Mouse (Mus musculus) stomach, postnatal 0 days (tissue): ENCODE results near the gene Gm49320. TPM values are rescaled to one million over a fixed set of nuclear protein-coding genes. Genes with fewer than 3 reads are reported as not detected.
"Not testable (repeated sequence)": the region's sequence is repeated elsewhere in the genome, so short reads cannot be mapped to it uniquely, and the experiment has no call there.

Source experiments
- ATAC-seq: fragments of 200-750 bp; cut with Nextera tagmentation; 2 replicates; pipeline ENCODE4 v1.8.0; 2017; ENCODE audit not compliant: low FRiP score, low TSS enrichment
- DNase-seq: peaks from one replicate; pipeline ENCODE4 v3.0.0-alpha.2; 2016; ENCODE audit warnings: low spot score
- H3K27ac ChIP-seq: fragments of 300-500 bp; sonication (generic); replicated peaks from 2 replicates; pipeline ENCODE4 v1.5.1; 2014; ENCODE audit warnings: mild to moderate bottlenecking, control low read depth
- H3K27me3 ChIP-seq: fragments of 300-500 bp; sonication (generic); 2 replicates; pipeline ENCODE4 v1.6.1; 2014; ENCODE audit warnings: low read length; ENCODE audit not compliant: control insufficient read depth, insufficient read depth
- H3K36me3 ChIP-seq: fragments of 300-500 bp; sonication (generic); 2 replicates; pipeline ENCODE4 v1.6.1; 2014; ENCODE audit warnings: low read length, mixed read lengths; ENCODE audit not compliant: control insufficient read depth, insufficient read depth
- H3K4me1 ChIP-seq: fragments of 300-500 bp; sonication (generic); replicated peaks from 2 replicates; pipeline ENCODE4 v1.6.1; 2014; ENCODE audit warnings: antibody characterized with exemption; ENCODE audit not compliant: control insufficient read depth, insufficient read depth
- H3K4me2 ChIP-seq: fragments of 300-500 bp; sonication (generic); replicated peaks from 2 replicates; pipeline ENCODE4 v1.6.1; 2014; ENCODE audit warnings: low read depth, mild to moderate bottlenecking, control low read depth, moderate library complexity
- H3K4me3 ChIP-seq: fragments of 300-500 bp; sonication (generic); 2 replicates; pipeline ENCODE4 v1.5.1; 2014; ENCODE audit warnings: low read depth, low read length, control low read depth
- H3K9ac ChIP-seq: fragments of 300-500 bp; sonication (generic); 2 replicates; pipeline ENCODE4 v1.6.1; 2014; ENCODE audit warnings: mild to moderate bottlenecking, low read length, control low read depth, mixed read lengths
- H3K9me3 ChIP-seq: fragments of 300-500 bp; sonication (generic); 2 replicates; pipeline ENCODE4 v1.6.1; 2016; ENCODE audit warnings: low read length; ENCODE audit not compliant: control insufficient read depth
- CTCF ChIP-seq: IDR thresholded peaks from 2 replicates; pipeline ENCODE4 v1.5.1; 2016; ENCODE audit warnings: antibody characterized with exemption, low read depth, mild to moderate bottlenecking, moderate library complexity
- EP300 ChIP-seq: optimal IDR thresholded peaks from 2 replicates; pipeline ENCODE3; 2016; ENCODE audit warnings: antibody characterized with exemption
- WGBS: fragments of 180-500 bp; shearing (Covaris S2); extraction: QIAGEN DNeasy Blood & Tissue Kit; methylation state at CpG from one replicate; pipeline ENCODE4 v1.1.7; 2014; 5-methylcytosine and 5-hydroxymethylcytosine counted together
- polyA plus RNA-seq: library from polyadenylated mRNA; unstranded; fragments of >200 nt; fragmentation: Nextera tagmentation; extraction: Ambion mirVana; gene quantifications from 2 replicates; pipeline ENCODE4 v1.2.1, GENCODE M21; 2015

Gm49320 gene
- polyA plus RNA-seq, 1 experiment from 2014 or later = 0.42 TPM

- ATAC-seq (peak; percentile 91), DNase-seq (peak; percentile 97)
- Histone ChIP-seq H3K9ac (peak within 1 kb of the TSS; percentile 89), H3K27me3 (no peaks in the 10 kb centered on the region), H3K9me3 (no peaks in the 10 kb centered on the region), H3K4me1 (peaks cover 3% of the 10 kb centered on the region; the same call in 1 of the 2 replicates), H3K4me3 (peak within 1 kb of the TSS; percentile 82), H3K36me3 (peaks cover 6% of the 10 kb centered on the region; the same call in 1 of the 2 replicates), H3K4me2 (peak within 1 kb of the TSS; percentile 79), H3K27ac (peak within 1 kb of the TSS; percentile 88)
- TF ChIP-seq EP300 = no peak
- TF ChIP-seq CTCF = no peak
- WGBS = 1% methylated on average over 69 of the region's 69 CpGs
These were observed 14.5 kb downstream of the Gm49320 start, which contains the start of gene Snapc2 for GRCm38 (mm10) chr8:4252934-4253841. Gene Snapc2, plus strand, starts transcription at chr8:4253080.

- DNase-seq = peak; percentile 81
- WGBS = 52% methylated on average over 6 of the region's 6 CpGs
- no peaks in the 10 kb centered on the region for H3K27me3 ChIP-seq
These were observed 15.3 kb downstream of the Gm49320 start for GRCm38 (mm10) chr8:4254001-4254400.

GRCm38 (mm10) chr8:4255471-4255870 lies 16.8 kb downstream of the Gm49320 start:
- H3K9ac ChIP-seq, DNase-seq, ATAC-seq, H3K9me3 ChIP-seq, H3K27ac ChIP-seq, H3K36me3 ChIP-seq, H3K27me3 ChIP-seq, H3K4me2 ChIP-seq, H3K4me1 ChIP-seq, H3K4me3 ChIP-seq: not testable (repeated sequence)
- WGBS = 82% methylated on average over 7 of the region's 7 CpGs

More at GRCm38 (mm10) chr8:4254001-4254400, 15.3 kb downstream of the Gm49320 start:
- Histone ChIP-seq H3K27ac (peak overlapping the region; percentile 88), H3K4me3 (peak overlapping the region; percentile 82), H3K36me3 (peaks cover 6% of the 10 kb centered on the region; the same call in 1 of the 2 replicates), H3K4me2 (peak overlapping the region; percentile 79), H3K9ac (no peak overlapping the region), H3K4me1 (peaks cover 3% of the 10 kb centered on the region; the same call in 1 of the 2 replicates), H3K9me3 (no peaks in the 10 kb centered on the region)
- 0 out of 2 replicates have a peak, but pooled peaks have one; percentile 17 for ATAC-seq
- TF ChIP-seq CTCF = peak; percentile 77
- no peak for TF ChIP-seq EP300

- H3K9me3 ChIP-seq = no peaks in the 10 kb centered on the region
- H3K4me2 ChIP-seq = no peak overlapping the region
- no peak overlapping the region for H3K4me3 ChIP-seq
- ATAC-seq (no peak), DNase-seq (no peak)
- H3K27me3 ChIP-seq = no peaks in the 10 kb centered on the region
- H3K36me3 ChIP-seq = peaks cover 13% of the 10 kb centered on the region
- H3K4me1 ChIP-seq = peaks cover 3% of the 10 kb centered on the region; the same call in 1 of the 2 replicates
- no peak overlapping the region for H3K9ac ChIP-seq
- peak overlapping the region; percentile 82 for H3K27ac ChIP-seq
- TF ChIP-seq EP300 = no peak
- WGBS = 45% methylated on average over 4 of the region's 4 CpGs
These were observed 18.2 kb downstream of the Gm49320 start for GRCm38 (mm10) chr8:4256911-4257310.

- ATAC-seq (no peak), DNase-seq (no peak)
- Histone ChIP-seq H3K9ac (no peak overlapping the region), H3K4me3 (no peak overlapping the region), H3K27ac (peak overlapping the region; percentile 61), H3K9me3 (no peaks in the 10 kb centered on the region), H3K27me3 (no peaks in the 10 kb centered on the region), H3K4me1 (peaks cover 2% of the 10 kb centered on the region; the same call in 1 of the 2 replicates), H3K4me2 (no peak overlapping the region), H3K36me3 (peaks cover 17% of the 10 kb centered on the region)
- WGBS = 69% methylated on average over 4 of the region's 4 CpGs
- no peak for TF ChIP-seq EP300
These were observed 18.7 kb downstream of the Gm49320 start for GRCm38 (mm10) chr8:4257350-4257749.

GRCm38 (mm10) chr8:4258233-4258632 lies 19.6 kb downstream of the Gm49320 start:
- Histone ChIP-seq H3K27me3 (no peaks in the 10 kb centered on the region), H3K9me3 (no peaks in the 10 kb centered on the region), H3K27ac (peak overlapping the region; percentile 61), H3K4me1 (no peaks in the 10 kb centered on the region; the same call in 1 of the 2 replicates), H3K36me3 (peaks cover 21% of the 10 kb centered on the region), H3K4me3 (peak overlapping the region; percentile 62), H3K9ac (peak overlapping the region; percentile 67), H3K4me2 (peak overlapping the region; percentile 94)
- 4% methylated on average over 35 of the region's 35 CpGs for WGBS
- TF ChIP-seq EP300 (no peak), CTCF (peak; percentile 94)
- DNase-seq (peak; percentile 84), ATAC-seq (peak; percentile 62)
